Mouse (Mus musculus) midbrain, postnatal 0 days (tissue): ENCODE results near the gene Fam213b. TPM values are rescaled to one million over a fixed set of nuclear protein-coding genes. Genes with fewer than 3 reads are reported as not detected.

Experiments used
- ATAC-seq: fragments of 200-750 bp; cut with Nextera tagmentation; 2 replicates; pipeline ENCODE4 v1.8.0; 2017; ENCODE audit warnings: moderate number of reproducible peaks, mild to moderate bottlenecking, moderate TSS enrichment, moderate library complexity; ENCODE audit not compliant: low FRiP score
- DNase-seq: peaks from one replicate; pipeline ENCODE4 v3.0.0-alpha.2; 2015; ENCODE audit warnings: low spot score
- H3K27ac ChIP-seq: fragments of 300-500 bp; sonication (generic); 2 replicates; pipeline ENCODE4 v1.5.1; 2014; ENCODE audit warnings: low read depth, mild to moderate bottlenecking, low read length, mixed read lengths
- H3K27me3 ChIP-seq: fragments of 300-500 bp; sonication (generic); 2 replicates; pipeline ENCODE4 v1.6.1; 2014; ENCODE audit warnings: low read length, control low read depth, mixed read lengths; ENCODE audit not compliant: insufficient read depth
- H3K36me3 ChIP-seq: fragments of 300-500 bp; sonication (generic); 2 replicates; pipeline ENCODE4 v1.6.1; 2014; ENCODE audit warnings: low read length, control low read depth, mixed read lengths; ENCODE audit not compliant: insufficient read depth
- H3K4me1 ChIP-seq: fragments of 300-500 bp; sonication (generic); 2 replicates; pipeline ENCODE4 v1.6.1; 2014; ENCODE audit warnings: mild to moderate bottlenecking, control low read depth, antibody characterized with exemption, low read length, mixed read lengths; ENCODE audit not compliant: insufficient read depth
- H3K4me2 ChIP-seq: fragments of 300-500 bp; sonication (generic); 2 replicates; pipeline ENCODE4 v1.6.1; 2014; ENCODE audit warnings: low read depth, mild to moderate bottlenecking, low read length, mixed read lengths; ENCODE audit not compliant: poor library complexity, severe bottlenecking
- H3K4me3 ChIP-seq: fragments of 300-500 bp; sonication (generic); 2 replicates; pipeline ENCODE4 v1.5.1; 2014; ENCODE audit warnings: low read depth, mild to moderate bottlenecking, low read length, moderate library complexity
- H3K9ac ChIP-seq: fragments of 300-500 bp; sonication (generic); replicated peaks from 2 replicates; pipeline ENCODE4 v1.6.1; 2014; ENCODE audit warnings: mild to moderate bottlenecking, low read length, moderate library complexity, mixed read lengths; ENCODE audit not compliant: poor library complexity, severe bottlenecking
- H3K9me3 ChIP-seq: fragments of 300-500 bp; sonication (generic); 2 replicates; pipeline ENCODE4 v1.6.1; 2016; ENCODE audit warnings: low read length, control low read depth
- CTCF ChIP-seq: IDR thresholded peaks from 2 replicates; pipeline ENCODE4 v1.5.1; 2016; ENCODE audit warnings: antibody characterized with exemption, mild to moderate bottlenecking
- WGBS: fragments of 180-500 bp; shearing (Covaris S2); extraction: QIAGEN DNeasy Blood & Tissue Kit; methylation state at CpG from one replicate; pipeline ENCODE4 v1.1.7; 2014; 5-methylcytosine and 5-hydroxymethylcytosine counted together
- polyA plus RNA-seq: library from polyadenylated mRNA; unstranded; fragments of >200 nt; fragmentation: Nextera tagmentation; extraction: Ambion mirVana; gene quantifications from 2 replicates; pipeline ENCODE4 v1.2.1, GENCODE M21; 2015
- total RNA-seq: library from RNA; depleted of rRNA; stranded (reverse); fragments of >200 nt; gene quantifications from 2 replicates; pipeline ENCODE4 v1.2.3, GENCODE M21; 2014

The Fam213b gene
- total and polyA plus RNA-seq, 2 experiments from 2014 or later = 36.6 to 73.3 TPM

- WGBS = 83% methylated on average over 15 of the region's 15 CpGs
- H3K27ac ChIP-seq = no peak overlapping the region
- H3K4me2 ChIP-seq = no peak overlapping the region
- no peaks in the 10 kb centered on the region for H3K4me1 ChIP-seq
- ATAC-seq (no peak), DNase-seq (no peak)
- H3K4me3 ChIP-seq = no peak overlapping the region
- TF ChIP-seq CTCF = no peak
- H3K9me3 ChIP-seq = no peaks in the 10 kb centered on the region
- no peaks in the 10 kb centered on the region for H3K36me3 ChIP-seq
- no peaks in the 10 kb centered on the region for H3K27me3 ChIP-seq
- H3K9ac ChIP-seq = no peak overlapping the region
These were observed 11.2 kb downstream of the Fam213b start for GRCm38 (mm10) chr4:154887593-154888250.

- no peaks in the 10 kb centered on the region for H3K27me3 ChIP-seq
- H3K27ac ChIP-seq = no peak overlapping the region
- ATAC-seq (no peak), DNase-seq (peak; percentile 75)
- WGBS = 60% methylated on average over 13 of the region's 13 CpGs
- H3K4me2 ChIP-seq = no peak overlapping the region
- H3K36me3 ChIP-seq = no peaks in the 10 kb centered on the region
- no peak overlapping the region for H3K4me3 ChIP-seq
- H3K9ac ChIP-seq = no peak overlapping the region
- no peaks in the 10 kb centered on the region for H3K4me1 ChIP-seq
- TF ChIP-seq CTCF = no peak
- no peaks in the 10 kb centered on the region for H3K9me3 ChIP-seq
These were observed 11.9 kb downstream of the Fam213b start for GRCm38 (mm10) chr4:154886876-154887592.

GRCm38 (mm10) chr4:154885416-154885815 is 13.5 kb downstream of the Fam213b start:
- Histone ChIP-seq H3K27me3 (no peaks in the 10 kb centered on the region), H3K4me2 (no peak overlapping the region), H3K9ac (no peak overlapping the region), H3K36me3 (no peaks in the 10 kb centered on the region), H3K4me3 (no peak overlapping the region), H3K9me3 (no peaks in the 10 kb centered on the region), H3K4me1 (no peaks in the 10 kb centered on the region), H3K27ac (no peak overlapping the region)
- whole genome bisulfite sequencing = 88% methylated on average over 11 of the region's 11 CpGs
- no peak for TF ChIP-seq CTCF
- DNase-seq (no peak), ATAC-seq (no peak)

GRCm38 (mm10) chr4:154882014-154882659 is 16.8 kb downstream of the Fam213b start:
- DNase-seq (no peak), ATAC-seq (no peak)
- Histone ChIP-seq H3K4me3 (no peak overlapping the region), H3K27me3 (no peaks in the 10 kb centered on the region), H3K4me2 (no peak overlapping the region), H3K4me1 (0 out of 2 replicates have a peak, but pooled peaks cover 5% of the 10 kb centered on the region), H3K9ac (no peak overlapping the region), H3K9me3 (no peaks in the 10 kb centered on the region), H3K27ac (no peak overlapping the region), H3K36me3 (no peaks in the 10 kb centered on the region)
- TF ChIP-seq CTCF = no peak
- 27% methylated on average over 12 of the region's 14 CpGs for WGBS

- DNase-seq (no peak), ATAC-seq (no peak)
- WGBS = 86% methylated on average over 6 of the region's 6 CpGs
- H3K27ac ChIP-seq = no peak overlapping the region
- no peaks in the 10 kb centered on the region for H3K36me3 ChIP-seq
- no peaks in the 10 kb centered on the region for H3K27me3 ChIP-seq
- no peak overlapping the region for H3K9ac ChIP-seq
- TF ChIP-seq CTCF = no peak
- no peaks in the 10 kb centered on the region for H3K9me3 ChIP-seq
- 0 out of 2 replicates have a peak, but pooled peaks cover 5% of the 10 kb centered on the region for H3K4me1 ChIP-seq
- H3K4me2 ChIP-seq = no peak overlapping the region
- H3K4me3 ChIP-seq = no peak overlapping the region
These were observed 18.2 kb downstream of the Fam213b start for GRCm38 (mm10) chr4:154880730-154881129.
